Mouse (Mus musculus) gastrocnemius, adult 18-20 months (tissue): ENCODE measurements around the gene Nudt4. TPM values are rescaled to one million over a fixed set of nuclear protein-coding genes. Genes with fewer than 3 reads are reported as not detected.
A peak's percentile ranks its signal among the peaks of the same experiment; 100 is the strongest.

Experiments used
- DNase-seq: peaks from one replicate; pipeline ENCODE4 v3.0.0; 2021; ENCODE audit warnings: low spot score
- long read RNA-seq, 2 experiments: library from polyadenylated mRNA; stranded (forward); transcript quantifications; one replicate each; pipeline ENCODE4 v2.0.0; 2021
- total RNA-seq, 2 experiments: library from RNA; stranded (reverse); gene quantifications; 2 replicates each; pipeline ENCODE4 v1.2.3; 2021

Nudt4 gene
- total RNA-seq, result 100 to 1,000 TPM; 287 to 374 TPM
- long read RNA-seq, experiment 1, transcript Nudt4-201 (5 exons, 3,210 nt), result major isoform, 243 of 395 reads
- long read RNA-seq, experiment 1, partial matches to known transcripts, result 30 of 395 reads
- long read RNA-seq, experiment 1, other reads (novel, unspliced or antisense), result 122 of 395 reads
- long read RNA-seq, experiment 2, transcript Nudt4-201 (5 exons, 3,210 nt), result major isoform, 187 of 341 reads
- long read RNA-seq, experiment 2, partial matches to known transcripts, result 3 of 341 reads
- long read RNA-seq, experiment 2, other reads (novel, unspliced or antisense), result 151 of 341 reads

- DNase-seq, result peak; percentile 79
These were observed at the start of gene Nudt4 for GRCm38 (mm10) chr10:95563851-95564845. Gene Nudt4, minus strand, starts transcription at chr10:95564146.

- peak; percentile 34 for DNase-seq
These were observed 47.4 kb upstream of the Nudt4 start for GRCm38 (mm10) chr10:95611331-95611721.

- no peak for DNase-seq
These were observed 46.9 kb upstream of the Nudt4 start for GRCm38 (mm10) chr10:95610666-95611330.

- no peak for DNase-seq
These were observed 41.1 kb upstream of the Nudt4 start for GRCm38 (mm10) chr10:95604979-95605613.

- DNase-seq, result no peak
These were observed 36.6 kb upstream of the Nudt4 start for GRCm38 (mm10) chr10:95600527-95600926.

- no peak for DNase-seq
These were observed 35.8 kb upstream of the Nudt4 start for GRCm38 (mm10) chr10:95599740-95600139.

GRCm38 (mm10) chr10:95598056-95598587 is 34.2 kb upstream of the Nudt4 start:
- no peak for DNase-seq

GRCm38 (mm10) chr10:95595852-95596639 is 32.1 kb upstream of the Nudt4 start:
- DNase-seq, result no peak

GRCm38 (mm10) chr10:95594414-95594813 is 30.5 kb upstream of the Nudt4 start:
- DNase-seq, result no peak

GRCm38 (mm10) chr10:95591257-95591656 is 27.3 kb upstream of the Nudt4 start:
- no peak for DNase-seq

- no peak for DNase-seq
These were observed 26.2 kb upstream of the Nudt4 start for GRCm38 (mm10) chr10:95590196-95590595.

- DNase-seq, result no peak
These were observed 25.2 kb upstream of the Nudt4 start for GRCm38 (mm10) chr10:95589196-95589595.

GRCm38 (mm10) chr10:95587509-95588220 is 23.7 kb upstream of the Nudt4 start:
- no peak for DNase-seq

- DNase-seq, result no peak
These were observed 21.6 kb upstream of the Nudt4 start for GRCm38 (mm10) chr10:95585554-95585953.

- DNase-seq, result no peak
These were observed 13.6 kb upstream of the Nudt4 start for GRCm38 (mm10) chr10:95577567-95577950.

GRCm38 (mm10) chr10:95576876-95577566 is 13.1 kb upstream of the Nudt4 start:
- DNase-seq, result no peak

GRCm38 (mm10) chr10:95575839-95576380 is 12.0 kb upstream of the Nudt4 start:
- DNase-seq, result no peak

- DNase-seq, result no peak
These were observed 11.0 kb upstream of the Nudt4 start for GRCm38 (mm10) chr10:95574994-95575393.

- DNase-seq, result no peak
These were observed 5.5 kb upstream of the Nudt4 start for GRCm38 (mm10) chr10:95569441-95569840.
